Mouse (Mus musculus) limb, embryonic 10.5 days (tissue): ENCODE results near the gene Fbxo21. TPM values are rescaled to one million over a fixed set of nuclear protein-coding genes. Genes with fewer than 3 reads are reported as not detected.

Experiments used
- DNase-seq: peaks from one replicate; pipeline ENCODE4 v3.0.0-alpha.2; 2017; ENCODE audit warnings: low spot score
- H3K27ac ChIP-seq: fragments of 300-500 bp; sonication (generic); 2 replicates; pipeline ENCODE4 v1.5.1; 2016; ENCODE audit warnings: mild to moderate bottlenecking
- H3K27me3 ChIP-seq: fragments of 300-500 bp; sonication (generic); 2 replicates; pipeline ENCODE4 v1.6.1; 2016; ENCODE audit warnings: low read depth, mild to moderate bottlenecking; ENCODE audit not compliant: poor library complexity, severe bottlenecking
- H3K36me3 ChIP-seq: fragments of 300-500 bp; sonication (generic); 2 replicates; pipeline ENCODE4 v1.6.1; 2016; ENCODE audit warnings: mild to moderate bottlenecking, moderate library complexity
- H3K4me1 ChIP-seq: fragments of 300-500 bp; sonication (generic); 2 replicates; pipeline ENCODE4 v1.6.1; 2016
- H3K4me3 ChIP-seq: fragments of 300-500 bp; sonication (generic); 2 replicates; pipeline ENCODE4 v1.5.1; 2016; ENCODE audit warnings: mild to moderate bottlenecking, moderate library complexity
- H3K9me3 ChIP-seq: fragments of 300-500 bp; sonication (generic); replicated peaks from 2 replicates; pipeline ENCODE4 v1.6.1; 2016; ENCODE audit warnings: mild to moderate bottlenecking
- WGBS: fragments of 180-500 bp; shearing (Covaris S2); methylation state at CpG from one replicate; pipeline ENCODE4 v1.1.7; 2016; 5-methylcytosine and 5-hydroxymethylcytosine counted together
- polyA plus RNA-seq: library from polyadenylated mRNA; unstranded; fragments of >200 nt; fragmentation: Nextera tagmentation; extraction: Ambion mirVana; gene quantifications from 2 replicates; pipeline ENCODE4 v1.2.1, GENCODE M21; 2016

Fbxo21 gene
- polyA plus RNA-seq, 1 experiment from 2014 or later: 93.4 TPM

- H3K36me3 ChIP-seq: no peaks in the 10 kb centered on the region
- H3K27me3 ChIP-seq: peaks cover 27% of the 10 kb centered on the region
- no peaks in the 10 kb centered on the region for H3K9me3 ChIP-seq
- no peak for DNase-seq
- peaks cover 9% of the 10 kb centered on the region for H3K4me1 ChIP-seq
- H3K27ac ChIP-seq: no peak overlapping the region
- H3K4me3 ChIP-seq: no peak overlapping the region
- WGBS: 91% methylated on average over 6 of the region's 6 CpGs
These were observed 66.1 kb downstream of the Fbxo21 start for GRCm38 (mm10) chr5:118042599-118042998.

GRCm38 (mm10) chr5:118043761-118044160, 67.2 kb downstream of the Fbxo21 start:
- WGBS: 85% methylated on average over 4 of the region's 4 CpGs

GRCm38 (mm10) chr5:118044907-118045306, 68.4 kb downstream of the Fbxo21 start:
- H3K36me3 ChIP-seq: no peaks in the 10 kb centered on the region
- H3K27me3 ChIP-seq: peaks cover 29% of the 10 kb centered on the region
- no peak overlapping the region for H3K27ac ChIP-seq
- no peaks in the 10 kb centered on the region for H3K4me1 ChIP-seq
- no peaks in the 10 kb centered on the region for H3K9me3 ChIP-seq
- no peak for DNase-seq
- H3K4me3 ChIP-seq: no peak overlapping the region
- 89% methylated on average over 6 of the region's 6 CpGs for WGBS

More at GRCm38 (mm10) chr5:118043761-118044160, 67.2 kb downstream of the Fbxo21 start:
- Histone ChIP-seq H3K4me1 (0 out of 2 replicates have a peak, but pooled peaks cover 3% of the 10 kb centered on the region), H3K36me3 (no peaks in the 10 kb centered on the region), H3K9me3 (no peaks in the 10 kb centered on the region), H3K27me3 (peaks cover 28% of the 10 kb centered on the region), H3K27ac (no peak overlapping the region), H3K4me3 (no peak overlapping the region)
- no peak for DNase-seq

GRCm38 (mm10) chr5:118045385-118045784, 68.9 kb downstream of the Fbxo21 start:
- 93% methylated on average over 9 of the region's 9 CpGs for WGBS
- Histone ChIP-seq H3K27me3 (peaks cover 34% of the 10 kb centered on the region), H3K27ac (no peak overlapping the region), H3K36me3 (no peaks in the 10 kb centered on the region), H3K4me1 (no peaks in the 10 kb centered on the region), H3K4me3 (no peak overlapping the region), H3K9me3 (no peaks in the 10 kb centered on the region)
- DNase-seq: no peak

- WGBS: 92% methylated on average over 14 of the region's 14 CpGs
- Histone ChIP-seq H3K9me3 (no peaks in the 10 kb centered on the region), H3K4me1 (no peaks in the 10 kb centered on the region), H3K36me3 (no peaks in the 10 kb centered on the region), H3K4me3 (no peak overlapping the region), H3K27me3 (peaks cover 47% of the 10 kb centered on the region), H3K27ac (no peak overlapping the region)
- no peak for DNase-seq
These were observed 70.7 kb downstream of the Fbxo21 start for GRCm38 (mm10) chr5:118047091-118047757.

- H3K27me3 ChIP-seq: peaks cover 48% of the 10 kb centered on the region
- no peaks in the 10 kb centered on the region for H3K9me3 ChIP-seq
- H3K4me3 ChIP-seq: no peak overlapping the region
- no peaks in the 10 kb centered on the region for H3K4me1 ChIP-seq
- H3K27ac ChIP-seq: no peak overlapping the region
- H3K36me3 ChIP-seq: no peaks in the 10 kb centered on the region
- no peak for DNase-seq
- WGBS: 80% methylated on average over 4 of the region's 4 CpGs
These were observed 71.9 kb downstream of the Fbxo21 start for GRCm38 (mm10) chr5:118048412-118048811.

- Histone ChIP-seq H3K27ac (no peak overlapping the region), H3K4me3 (no peak overlapping the region), H3K9me3 (no peaks in the 10 kb centered on the region), H3K4me1 (no peaks in the 10 kb centered on the region), H3K36me3 (no peaks in the 10 kb centered on the region), H3K27me3 (peaks cover 51% of the 10 kb centered on the region)
- DNase-seq: no peak
- 89% methylated on average over 5 of the region's 5 CpGs for WGBS
These were observed 72.4 kb downstream of the Fbxo21 start for GRCm38 (mm10) chr5:118048928-118049327.

GRCm38 (mm10) chr5:118050743-118051142, 74.2 kb downstream of the Fbxo21 start:
- Histone ChIP-seq H3K36me3 (no peaks in the 10 kb centered on the region), H3K27me3 (peaks cover 65% of the 10 kb centered on the region), H3K9me3 (no peaks in the 10 kb centered on the region), H3K4me1 (no peaks in the 10 kb centered on the region), H3K4me3 (no peak overlapping the region), H3K27ac (no peak overlapping the region)
- WGBS: 78% methylated on average over 4 of the region's 4 CpGs
- no peak for DNase-seq

GRCm38 (mm10) chr5:118051981-118052662, 75.6 kb downstream of the Fbxo21 start:
- no peaks in the 10 kb centered on the region for H3K9me3 ChIP-seq
- no peaks in the 10 kb centered on the region for H3K36me3 ChIP-seq
- DNase-seq: no peak
- H3K4me1 ChIP-seq: peaks cover 9% of the 10 kb centered on the region
- H3K27me3 ChIP-seq: peaks cover 70% of the 10 kb centered on the region
- H3K4me3 ChIP-seq: no peak overlapping the region
- 85% methylated on average over 8 of the region's 8 CpGs for WGBS
- H3K27ac ChIP-seq: no peak overlapping the region

- whole genome bisulfite sequencing: 93% methylated on average over 2 of the region's 2 CpGs
- Histone ChIP-seq H3K27me3 (peaks cover 65% of the 10 kb centered on the region), H3K9me3 (no peaks in the 10 kb centered on the region), H3K4me3 (no peak overlapping the region), H3K4me1 (peaks cover 20% of the 10 kb centered on the region), H3K27ac (no peak overlapping the region), H3K36me3 (no peaks in the 10 kb centered on the region)
- DNase-seq: no peak
These were observed 76.7 kb downstream of the Fbxo21 start for GRCm38 (mm10) chr5:118053205-118053604.

- peak overlapping the region; percentile 46; the same call in 1 of the 2 replicates for H3K27ac ChIP-seq
- peaks cover 68% of the 10 kb centered on the region for H3K27me3 ChIP-seq
- peaks cover 27% of the 10 kb centered on the region for H3K4me1 ChIP-seq
- no peaks in the 10 kb centered on the region for H3K9me3 ChIP-seq
- peak; percentile 59 for DNase-seq
- no peak overlapping the region for H3K4me3 ChIP-seq
- WGBS: 28% methylated on average over 8 of the region's 8 CpGs
- H3K36me3 ChIP-seq: peaks cover 2% of the 10 kb centered on the region; the same call in 1 of the 2 replicates
These were observed 81.1 kb downstream of the Fbxo21 start for GRCm38 (mm10) chr5:118057508-118058111.

- Histone ChIP-seq H3K27me3 (peaks cover 65% of the 10 kb centered on the region), H3K4me3 (no peak overlapping the region), H3K4me1 (peaks cover 27% of the 10 kb centered on the region), H3K36me3 (peaks cover 6% of the 10 kb centered on the region; the same call in 1 of the 2 replicates), H3K9me3 (no peaks in the 10 kb centered on the region), H3K27ac (no peak overlapping the region)
- no peak for DNase-seq
- WGBS: 89% methylated on average over 10 of the region's 10 CpGs
These were observed 82.3 kb downstream of the Fbxo21 start for GRCm38 (mm10) chr5:118058858-118059257.

- H3K4me3 ChIP-seq: no peak overlapping the region
- peaks cover 57% of the 10 kb centered on the region for H3K27me3 ChIP-seq
- DNase-seq: no peak
- H3K4me1 ChIP-seq: peaks cover 28% of the 10 kb centered on the region
- 93% methylated on average over 9 of the region's 9 CpGs for WGBS
- no peaks in the 10 kb centered on the region for H3K9me3 ChIP-seq
- H3K36me3 ChIP-seq: peaks cover 11% of the 10 kb centered on the region
- H3K27ac ChIP-seq: no peak overlapping the region
These were observed 83.1 kb downstream of the Fbxo21 start for GRCm38 (mm10) chr5:118059646-118060045.
